Mouse (Mus musculus) ES-Bruce4 (cell line): ENCODE results near the gene Agbl4.

ENCODE experiments used
- CTCF ChIP-seq: IDR thresholded peaks from one replicate; pipeline ENCODE4 v1.8.1; 2011; ENCODE audit warnings: low read depth, low read length
- EP300 ChIP-seq: IDR thresholded peaks from 2 replicates; pipeline ENCODE4 v1.6.1; 2011; ENCODE audit warnings: low read depth, low read length; ENCODE audit not compliant: insufficient read depth
- POLR2A ChIP-seq: IDR thresholded peaks from one replicate; pipeline ENCODE4 v1.8.1; 2011; ENCODE audit warnings: low read length; ENCODE audit not compliant: insufficient read depth

- no peak for TF ChIP-seq CTCF
- no peak for TF ChIP-seq EP300
- no peak for TF ChIP-seq POLR2A
Measured at GRCm38 (mm10) chr4:111307633-111308032, 910.2 kb downstream of the Agbl4 start.
